ENCODE assay signal across 20 mouse cellular contexts in the genomic region with DNA sequence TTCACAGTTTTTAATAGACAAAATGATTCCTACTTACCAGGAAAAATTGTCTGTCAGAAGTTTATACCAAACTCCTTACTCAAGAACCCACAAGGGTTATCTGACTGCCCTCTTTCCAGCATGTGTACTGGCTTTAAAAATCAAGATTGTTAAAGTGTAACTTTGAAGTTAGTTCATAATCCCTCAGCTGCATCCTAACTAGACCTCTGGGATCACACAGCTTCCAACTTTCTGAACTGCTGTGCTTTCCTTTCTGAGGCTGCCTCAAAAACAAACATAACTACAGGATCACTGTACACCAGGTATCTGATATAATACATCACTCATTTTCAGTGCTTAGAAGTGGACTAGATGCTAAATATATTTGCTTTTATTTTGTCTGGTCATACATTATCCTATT.
"Had no signal": no experiment of that assay in that cellular context is flagged by ENCODE, and none has a peak within 500 bp of the region (broad histone marks: within the 10 kb centered on the region; RNA-seq: fewer than 3 reads in every experiment).

No protein-coding gene starts in this region.

- H3K27ac ChIP-seq: gastrocnemius, adult 2 months; heart, embryonic 10.5 days; hindbrain, embryonic 10.5 days; hindbrain, embryonic 13.5 days; intestine, embryonic 15.5 days; layer of hippocampus, adult 2 months; left cerebral cortex, adult 2 months; limb, embryonic 10.5 days; limb, embryonic 12.5 days; liver, embryonic 13.5 days; liver, embryonic 15.5 days had no signal

- H3K4me3 ChIP-seq: gastrocnemius, adult 2 months; heart, embryonic 10.5 days; heart, embryonic 12.5 days; hindbrain, embryonic 10.5 days; hindbrain, embryonic 13.5 days; intestine, embryonic 15.5 days; layer of hippocampus, adult 2 months; left cerebral cortex, adult 2 months; limb, embryonic 10.5 days; limb, embryonic 12.5 days; liver, embryonic 13.5 days; liver, embryonic 15.5 days had no signal

- DNase-seq: gastrocnemius, adult 2 months; gastrocnemius, postnatal 10 days; gastrocnemius, postnatal 25 days; liver; liver, embryonic 13.5 days; liver, postnatal 0 days; lung, adult 2 months had no signal

- ATAC-seq: inflammation-experienced regulatory T-cells, adult 6 months; intestine, embryonic 15.5 days; intestine, postnatal 0 days; liver, postnatal 0 days had no signal

- H3K9me3 ChIP-seq: heart, embryonic 10.5 days; heart, embryonic 12.5 days; hindbrain, embryonic 10.5 days; hindbrain, embryonic 13.5 days; intestine, embryonic 15.5 days; limb, embryonic 10.5 days; limb, embryonic 12.5 days; liver, embryonic 13.5 days; liver, embryonic 15.5 days had no signal

- H3K4me2 ChIP-seq: heart, embryonic 12.5 days; hindbrain, embryonic 13.5 days; intestine, embryonic 15.5 days; limb, embryonic 12.5 days; liver, embryonic 13.5 days; liver, embryonic 15.5 days had no signal

- H3K36me3 ChIP-seq: heart, embryonic 10.5 days; heart, embryonic 12.5 days; hindbrain, embryonic 10.5 days; hindbrain, embryonic 13.5 days; intestine, embryonic 15.5 days; limb, embryonic 10.5 days; limb, embryonic 12.5 days; liver, embryonic 13.5 days; liver, embryonic 15.5 days had no signal

- H3K9ac ChIP-seq: forebrain, postnatal 0 days; heart, embryonic 12.5 days; hindbrain, embryonic 13.5 days; intestine, embryonic 15.5 days; limb, embryonic 12.5 days; liver, embryonic 13.5 days; liver, embryonic 15.5 days; liver, postnatal 0 days had no signal

- H3K4me1 ChIP-seq: heart, embryonic 10.5 days; heart, embryonic 12.5 days; hindbrain, embryonic 10.5 days; hindbrain, embryonic 13.5 days; intestine, embryonic 15.5 days; limb, embryonic 10.5 days; limb, embryonic 12.5 days; liver, embryonic 13.5 days; liver, embryonic 15.5 days had no signal

- H3K27me3 ChIP-seq: heart, embryonic 12.5 days; hindbrain, embryonic 13.5 days; intestine, embryonic 15.5 days; limb, embryonic 12.5 days; liver, embryonic 13.5 days; liver, embryonic 15.5 days had no signal
